Mouse (Mus musculus) heart, postnatal 25 days (tissue): ENCODE measurements around the gene Rbm19. TPM values are rescaled to one million over a fixed set of nuclear protein-coding genes. Genes with fewer than 3 reads are reported as not detected.

Experiments
- DNase-seq: peaks from one replicate; pipeline ENCODE4 v3.0.0; 2022; ENCODE audit warnings: low spot score
- intact Hi-C: fragments of 180-260 bp; cut with DNase I; formaldehyde crosslinking; loops from one replicate; pipeline ENCODE4 v1.15.1; 2025
- total RNA-seq, 2 experiments: library from RNA; stranded (reverse); gene quantifications; 2 replicates each; pipeline ENCODE4 v1.2.3; 2021

Rbm19 gene
- total RNA-seq, 2 experiments from 2014 or later, result 17.6 to 19.5 TPM

DNA sequence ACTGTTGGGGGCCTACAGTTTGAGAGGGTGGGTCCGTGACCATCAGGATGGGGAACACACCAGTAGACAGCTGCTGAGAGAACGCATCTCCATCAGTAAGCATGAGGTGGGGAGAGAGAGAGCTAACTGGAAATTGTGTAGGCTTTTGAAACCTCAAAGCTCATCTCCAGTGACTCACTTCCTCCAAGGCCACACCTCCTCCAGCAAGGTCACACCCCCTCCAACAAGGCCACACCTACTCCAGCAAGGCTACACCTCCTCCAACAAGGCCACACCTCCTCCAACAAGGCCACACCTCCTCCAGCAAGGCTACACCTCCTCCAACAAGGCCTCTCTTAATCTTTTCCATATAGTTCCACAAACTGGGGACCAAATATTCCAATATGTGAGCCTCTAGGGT lies 13.9 kb downstream of the Rbm19 start:
- intact Hi-C loops, result no loop called here

DNA sequence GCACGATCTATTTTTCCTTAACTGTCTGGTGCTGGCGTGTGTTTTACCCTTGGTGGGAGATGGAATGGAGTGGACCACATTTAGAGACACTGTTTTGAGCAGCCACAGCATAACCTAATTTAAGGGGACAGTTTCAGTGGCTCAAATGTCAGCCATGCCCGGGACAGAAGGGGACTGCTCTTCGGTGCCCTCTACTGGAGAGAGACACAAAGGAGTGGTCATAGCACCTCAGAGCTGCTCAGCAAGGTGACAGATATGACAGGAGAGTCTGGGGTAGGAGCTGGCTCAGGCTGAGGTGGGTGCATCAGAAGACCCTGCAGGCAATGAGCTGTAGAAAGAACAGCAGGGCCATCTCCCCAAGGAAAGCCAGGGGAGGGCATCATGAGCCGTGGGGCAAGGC lies 15.3 kb downstream of the Rbm19 start:
- intact Hi-C loops, result no loop called here
- DNase-seq, result no peak

More for the DNA sequence above, 13.9 kb downstream of the Rbm19 start:
- no peak for DNase-seq

DNA sequence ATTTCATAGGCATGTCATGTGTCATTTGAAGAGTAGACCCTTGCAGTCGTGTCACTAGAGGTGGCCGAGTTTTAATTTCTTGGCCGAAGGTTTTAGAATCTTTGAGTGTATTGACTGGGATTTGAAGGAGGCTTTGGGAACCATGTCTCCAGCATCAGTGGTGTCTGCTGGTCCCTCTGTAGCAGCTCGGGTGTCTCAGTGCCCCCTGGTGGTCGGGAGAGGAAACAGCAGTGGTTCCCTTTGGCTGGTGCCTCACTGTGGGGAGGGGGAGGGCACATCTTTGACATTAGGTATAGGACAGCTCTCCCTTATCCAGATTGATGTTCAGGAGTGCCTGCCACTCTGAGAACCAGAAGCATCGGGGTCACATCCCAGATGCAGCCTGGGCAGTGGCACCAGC lies 17.7 kb downstream of the Rbm19 start:
- no peak for DNase-seq
- intact Hi-C loops, result no loop called here

DNA sequence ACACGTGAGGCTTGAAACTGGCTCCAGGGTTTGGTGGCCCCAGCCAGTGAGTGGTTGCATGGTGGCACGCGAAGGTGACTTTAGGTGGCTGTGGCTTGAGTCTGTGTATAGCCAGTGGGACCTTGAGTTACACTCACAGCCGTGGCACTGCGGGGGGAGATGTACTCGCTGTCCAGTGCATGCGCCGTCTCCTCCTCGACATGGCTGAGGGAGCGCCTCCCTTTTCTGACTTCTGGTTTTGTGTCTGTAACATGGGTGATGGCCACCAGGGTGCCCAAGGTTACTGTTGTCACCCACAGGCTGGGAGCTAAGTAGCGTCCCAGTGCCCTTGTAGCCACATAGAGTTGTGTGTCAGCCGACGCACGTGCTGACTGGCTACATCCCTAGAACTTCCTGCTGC lies 19.1 kb downstream of the Rbm19 start:
- DNase-seq, result no peak
- intact Hi-C loops, result no loop called here

DNA sequence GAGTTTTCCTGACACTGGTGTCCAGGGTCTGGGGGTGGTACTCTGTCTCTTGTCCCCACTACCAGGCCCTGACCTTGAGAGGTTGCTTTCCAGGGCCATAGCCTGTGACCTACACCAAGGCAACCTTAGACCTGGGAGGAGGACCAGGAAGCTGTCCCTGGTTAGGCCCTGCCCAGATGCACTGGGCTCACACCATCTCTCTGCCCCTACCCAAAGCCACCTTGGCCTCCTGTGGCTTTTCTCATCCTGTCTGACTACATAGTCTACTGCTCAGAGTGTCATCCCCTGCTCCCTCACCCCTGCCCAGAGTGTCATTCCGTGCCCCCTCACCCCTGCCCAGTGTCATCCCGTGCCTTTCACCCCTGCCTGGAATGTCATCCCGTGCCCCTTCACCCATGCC lies 19.6 kb downstream of the Rbm19 start:
- no peak for DNase-seq
- intact Hi-C loops, result no loop called here

DNA sequence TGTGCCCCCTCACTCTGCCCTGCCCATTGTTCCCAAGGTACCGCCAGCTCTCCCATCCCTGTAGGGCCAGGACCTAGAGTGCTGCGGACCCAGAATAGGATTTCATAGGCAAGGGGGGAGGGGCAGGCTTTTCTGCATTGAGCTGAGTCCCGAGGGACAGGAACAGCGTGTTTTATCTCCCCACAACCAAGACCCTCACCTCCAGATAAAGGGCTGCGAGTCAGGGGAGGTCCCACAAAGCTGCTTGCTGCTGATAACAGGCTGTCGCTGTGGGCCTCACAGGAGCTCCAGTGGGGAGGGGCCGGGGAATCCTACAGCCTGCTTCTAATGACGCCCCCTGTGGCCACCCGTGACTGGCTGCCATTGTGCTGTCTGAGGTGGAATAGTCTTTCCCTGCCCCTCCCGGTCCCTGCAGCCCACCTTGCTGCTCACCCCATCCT lies 20.0 kb downstream of the Rbm19 start:
- no peak for DNase-seq
- intact Hi-C loops, result no loop called here

DNA sequence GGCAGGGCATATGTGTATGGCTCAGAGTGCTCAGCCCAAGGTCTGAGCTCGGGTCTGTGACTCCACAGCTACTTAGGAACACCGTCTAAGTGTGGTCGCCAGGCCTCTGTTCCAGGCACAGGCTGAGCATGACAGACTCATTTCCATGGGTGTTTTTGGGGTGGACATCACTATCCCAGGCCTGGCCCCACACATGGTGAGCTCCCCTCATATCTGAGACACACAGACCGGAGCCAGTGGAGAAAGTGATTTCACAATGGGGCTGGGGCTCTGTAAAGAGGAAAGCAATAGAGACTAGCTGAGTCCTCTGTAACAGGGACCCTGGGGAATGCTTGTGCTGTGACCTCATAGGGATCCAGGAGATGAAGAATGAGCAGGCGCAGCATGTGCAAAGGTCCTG lies 20.8 kb downstream of the Rbm19 start:
- no peak for DNase-seq
- intact Hi-C loops, result no loop called here

DNA sequence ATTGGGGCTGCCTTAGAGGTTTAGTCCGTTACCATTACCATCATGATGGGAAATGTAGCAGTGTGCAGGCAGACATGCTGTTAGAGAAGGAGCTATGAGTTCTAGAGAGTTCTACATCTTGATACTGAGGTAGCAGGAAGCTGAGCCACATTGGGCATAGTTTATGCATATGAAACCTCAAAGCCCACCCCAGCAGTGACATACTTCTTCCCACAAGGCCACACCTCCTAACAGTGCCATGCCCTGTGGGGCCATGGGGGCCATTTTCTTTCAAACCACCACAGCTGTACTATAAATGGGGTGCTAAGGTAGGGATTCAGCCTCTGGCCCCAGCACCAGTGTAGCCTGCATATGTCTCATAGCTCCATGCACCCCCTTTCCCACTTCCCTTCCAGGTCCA lies 21.6 kb downstream of the Rbm19 start:
- no peak for DNase-seq
- intact Hi-C loops, result no loop called here

DNA sequence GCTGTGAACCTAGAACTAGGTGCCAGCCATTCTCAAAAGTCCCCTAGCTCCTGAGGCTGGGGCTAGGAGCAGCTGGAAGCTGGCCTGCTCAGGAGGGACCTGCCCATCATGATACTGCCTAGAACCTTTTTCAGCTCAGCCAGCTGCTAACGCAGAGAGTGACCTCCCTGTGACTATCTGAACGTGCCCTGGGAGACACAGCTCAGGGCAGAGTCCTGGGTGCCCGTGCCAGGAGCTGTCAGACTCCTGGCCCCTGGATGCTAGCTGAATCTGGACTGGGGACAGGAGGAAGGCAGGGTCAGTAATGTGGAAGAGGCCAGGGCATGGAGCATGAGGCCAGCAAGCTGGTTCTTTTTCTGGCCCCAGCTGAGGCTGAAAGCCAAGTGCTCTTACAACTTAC lies 22.1 kb downstream of the Rbm19 start:
- intact Hi-C loops, result no loop called here
- peak; percentile 40 for DNase-seq

DNA sequence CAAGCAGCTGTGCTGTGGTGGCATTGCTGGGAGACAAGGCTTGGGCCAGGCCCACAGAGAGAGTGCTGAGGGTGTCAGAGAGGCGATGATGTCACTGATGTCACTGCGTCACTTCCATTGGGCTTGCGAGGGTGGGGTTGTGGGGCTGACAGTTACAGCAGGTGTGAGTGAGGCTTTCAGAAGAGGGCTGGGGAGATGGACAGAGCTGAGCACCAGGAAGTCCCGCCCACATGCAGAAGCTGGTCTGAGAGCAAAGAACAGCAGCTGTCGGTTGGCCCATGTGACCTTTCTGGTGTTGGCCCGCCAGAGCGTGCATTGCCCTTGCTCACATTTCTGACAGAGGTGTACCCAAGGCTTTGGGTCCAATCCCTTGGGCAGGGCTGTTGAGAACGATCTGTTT lies 23.0 kb downstream of the Rbm19 start:
- no peak for DNase-seq
- intact Hi-C loops, result no loop called here

DNA sequence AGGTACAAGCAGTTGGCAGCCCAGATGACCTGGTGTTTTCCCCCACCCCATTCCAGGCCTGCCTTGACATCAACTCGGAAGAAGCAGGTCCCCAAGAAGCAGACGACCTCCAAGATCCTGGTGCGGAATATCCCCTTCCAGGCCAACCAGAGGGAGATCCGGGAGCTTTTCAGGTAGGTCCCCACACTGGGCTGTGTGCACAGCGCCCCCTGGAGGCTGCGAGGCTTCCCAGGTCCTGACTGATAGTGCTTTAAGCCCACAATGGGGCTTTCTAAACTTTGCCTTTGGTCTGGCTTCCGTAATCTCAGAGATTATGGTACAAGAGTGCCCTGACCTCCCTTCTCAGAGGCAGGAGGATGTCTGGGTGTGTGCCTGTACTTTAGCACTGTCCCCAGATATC lies 27.7 kb downstream of the Rbm19 start:
- DNase-seq, result no peak
- intact Hi-C loops, result no loop called here

DNA sequence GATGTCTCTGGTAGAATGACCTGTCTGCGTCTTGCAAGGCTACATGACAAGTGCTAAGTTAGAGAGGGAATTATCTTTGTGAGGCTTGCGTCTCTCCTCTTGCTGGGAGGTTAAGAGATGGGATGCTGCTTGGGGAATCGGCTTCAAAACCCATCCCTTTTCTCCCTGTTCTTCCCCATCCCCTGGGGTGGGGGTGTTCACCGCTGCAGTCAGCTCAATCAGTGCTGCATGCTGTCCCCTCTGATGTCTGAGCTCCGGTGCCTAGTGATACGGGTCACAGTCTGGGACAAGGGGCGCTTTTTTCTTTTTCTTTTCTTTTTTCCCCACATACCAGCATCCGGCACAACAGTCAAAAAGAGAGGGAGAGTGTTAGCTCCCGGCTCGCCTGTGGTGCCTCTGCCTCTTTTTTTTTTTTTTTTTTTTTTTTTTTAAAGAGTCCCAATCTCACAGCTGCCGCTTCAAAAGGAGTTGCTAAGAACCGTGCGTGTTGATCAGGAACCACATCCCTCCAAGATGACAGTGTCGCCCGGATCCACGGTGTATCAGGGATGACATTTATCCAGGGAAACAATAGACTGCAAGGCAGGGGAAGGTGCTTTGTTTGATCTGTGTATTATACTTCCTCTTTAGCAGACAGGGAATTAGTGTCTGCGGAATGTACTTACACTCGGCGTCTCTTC lies 29.2 kb downstream of the Rbm19 start:
- no peak for DNase-seq
- intact Hi-C loops, result loop anchor here (1.0 to 2.0 kb wide), 2 partner anchors 65 to 295 kb away; no protein-coding TSS in a partner anchor

DNA sequence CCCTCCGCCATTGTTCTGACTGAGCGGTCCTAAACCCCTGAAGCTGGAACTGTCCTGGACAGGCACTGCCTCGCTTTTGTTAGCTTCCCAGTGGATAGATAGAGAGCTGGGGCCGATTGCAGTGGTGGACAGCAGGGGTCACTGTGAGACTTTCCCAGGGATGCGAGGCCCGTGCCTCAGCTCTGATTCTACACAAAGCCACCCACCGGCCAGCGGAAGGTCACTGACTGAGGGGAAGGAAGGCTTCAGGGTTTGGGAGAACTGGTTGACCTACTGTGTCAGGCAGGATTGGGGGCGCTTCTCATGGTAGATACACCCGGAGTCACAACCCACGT lies 29.8 kb downstream of the Rbm19 start:
- no peak for DNase-seq
- intact Hi-C loops, result loop anchor here (1.0 to 2.0 kb wide), 2 partner anchors 65 to 294 kb away; no protein-coding TSS in a partner anchor

DNA sequence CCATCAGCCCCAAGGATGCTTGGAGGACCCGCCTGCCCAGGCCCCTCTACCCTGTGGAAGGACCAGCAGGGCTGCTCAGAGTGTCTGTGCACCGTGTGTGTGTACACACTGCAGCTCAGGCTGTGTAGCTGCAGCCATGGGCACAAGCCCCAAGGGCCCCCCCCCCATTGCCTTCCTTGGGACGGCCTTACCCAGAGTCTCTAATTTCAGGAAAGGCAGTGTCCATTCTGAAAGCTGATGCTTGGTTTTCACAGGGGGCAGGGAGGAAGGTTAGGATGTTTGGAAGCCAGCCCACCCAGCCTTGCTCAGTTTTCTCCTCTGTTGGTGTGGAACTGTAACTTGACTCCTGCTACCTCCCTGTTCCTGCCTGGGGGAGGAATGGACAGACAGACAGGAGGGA lies 30.6 kb downstream of the Rbm19 start:
- DNase-seq, result no peak
- intact Hi-C loops, result loop anchor here (1.0 to 2.0 kb wide), 2 partner anchors 64 to 293 kb away; no protein-coding TSS in a partner anchor

DNA sequence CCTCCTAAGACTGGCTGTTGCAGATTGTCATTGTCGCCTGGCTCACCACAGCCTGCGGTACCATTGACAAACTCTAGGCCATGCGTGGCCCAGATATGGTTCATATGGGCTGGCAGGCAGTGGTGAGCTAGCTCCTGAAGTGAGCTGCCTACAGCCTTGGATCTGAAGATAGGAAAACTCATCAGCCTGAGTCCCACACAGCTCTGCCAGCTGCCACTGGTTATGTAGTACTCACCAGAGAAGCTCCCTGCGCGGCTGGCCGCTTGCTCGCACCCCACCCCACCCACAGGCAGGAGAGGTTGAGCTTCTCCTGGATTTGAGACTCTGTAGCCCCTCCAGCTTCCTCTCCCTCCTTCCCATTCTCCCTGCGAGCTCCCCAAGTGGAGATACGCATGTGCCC lies 32.0 kb downstream of the Rbm19 start:
- intact Hi-C loops, result no loop called here
- DNase-seq, result no peak

DNA sequence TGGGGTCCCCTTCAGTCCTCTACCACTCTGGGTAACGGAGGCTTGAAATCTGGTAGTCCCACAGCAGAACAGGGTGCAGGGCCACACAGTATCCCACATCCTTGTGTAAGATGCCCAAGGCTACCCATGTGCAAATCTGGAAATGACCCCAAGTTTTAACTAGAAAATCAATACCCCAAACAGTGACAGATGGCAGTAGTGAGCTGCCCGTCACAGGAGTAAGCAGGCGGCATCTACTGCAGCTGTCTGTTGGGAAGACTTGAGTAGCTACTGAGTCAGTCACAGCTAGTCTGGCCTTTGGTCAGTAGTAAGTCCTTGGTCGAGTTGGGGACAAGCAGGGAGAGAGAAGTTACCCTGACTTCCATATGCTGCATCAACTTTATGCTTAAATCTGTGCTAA lies 34.9 kb downstream of the Rbm19 start:
- no peak for DNase-seq
- intact Hi-C loops, result no loop called here

DNA sequence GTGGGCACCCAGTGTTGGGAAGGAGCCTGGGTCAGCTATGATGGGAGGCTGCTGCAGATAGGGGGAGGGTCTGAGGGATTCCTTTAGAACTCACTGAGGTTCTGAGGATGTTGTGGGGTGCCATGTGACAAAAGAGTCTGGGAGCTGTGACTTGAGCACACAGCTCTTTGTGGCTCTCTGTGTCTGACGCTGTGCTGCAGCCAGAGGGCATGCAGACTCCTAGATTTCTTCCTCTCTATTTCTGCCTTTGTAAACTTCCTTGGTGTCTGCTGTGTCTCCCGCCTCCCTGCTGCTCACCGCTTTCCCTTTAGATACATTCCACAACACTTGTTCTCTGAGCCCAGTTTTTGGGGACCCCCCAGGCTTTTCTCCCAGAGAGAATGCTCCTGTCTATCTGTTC lies 36.9 kb downstream of the Rbm19 start:
- intact Hi-C loops, result no loop called here
- no peak for DNase-seq

DNA sequence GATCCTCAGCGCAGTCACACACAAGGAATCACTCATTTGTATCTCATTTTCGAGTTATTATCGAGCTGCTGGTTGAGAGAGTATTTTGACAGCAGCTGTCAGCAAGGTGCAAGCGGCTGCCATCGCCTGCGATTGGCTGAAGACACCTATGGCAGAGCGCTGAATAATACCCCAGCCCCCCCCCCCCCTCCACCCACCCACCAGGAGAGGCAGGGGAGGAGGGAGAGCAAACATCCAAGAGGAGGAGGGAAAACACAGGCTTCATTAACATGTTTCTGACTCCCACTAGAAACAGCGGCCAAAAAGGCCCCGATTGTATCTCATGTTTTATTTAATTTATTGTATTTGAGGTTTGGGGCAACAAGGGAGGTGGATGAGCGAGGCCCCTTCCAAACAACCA lies 39.4 kb downstream of the Rbm19 start:
- DNase-seq, result no peak
- intact Hi-C loops, result no loop called here

DNA sequence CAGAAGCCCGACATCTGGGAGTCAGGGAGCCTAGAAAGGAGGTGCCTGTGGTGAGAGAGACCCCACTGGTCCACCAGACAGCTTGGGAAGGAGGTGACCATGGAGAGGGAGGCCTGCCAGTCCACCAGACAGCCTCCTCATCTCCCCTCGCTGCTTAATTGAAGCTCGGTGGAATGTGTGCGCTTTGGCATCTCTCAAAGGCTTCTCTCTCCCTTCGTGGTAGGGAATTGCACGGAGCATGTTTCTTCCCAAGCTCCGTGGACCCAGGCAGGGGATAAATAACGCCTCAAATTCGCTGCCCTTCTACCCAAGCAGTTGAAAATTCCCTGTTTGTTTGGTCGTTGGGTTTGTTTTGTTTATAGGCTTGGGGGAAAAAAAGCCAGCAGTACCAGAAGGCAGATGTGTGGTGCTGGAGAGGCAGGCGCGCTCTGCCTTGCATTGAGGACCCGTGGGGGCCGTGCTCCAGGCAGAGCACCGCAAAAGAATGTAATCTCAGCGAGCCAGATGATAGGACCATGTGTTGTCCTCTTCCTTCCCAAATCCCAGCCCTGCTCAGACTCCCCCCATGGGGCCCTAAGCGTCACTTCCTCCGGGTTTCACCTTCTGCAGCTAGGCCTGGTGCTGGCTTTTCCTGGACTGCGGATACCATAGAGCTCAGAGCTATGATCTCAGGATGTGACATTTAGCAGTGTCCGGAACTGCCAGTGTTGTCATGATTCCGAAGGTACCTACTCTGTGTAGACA lies 40.1 kb downstream of the Rbm19 start:
- intact Hi-C loops, result no loop called here

DNA sequence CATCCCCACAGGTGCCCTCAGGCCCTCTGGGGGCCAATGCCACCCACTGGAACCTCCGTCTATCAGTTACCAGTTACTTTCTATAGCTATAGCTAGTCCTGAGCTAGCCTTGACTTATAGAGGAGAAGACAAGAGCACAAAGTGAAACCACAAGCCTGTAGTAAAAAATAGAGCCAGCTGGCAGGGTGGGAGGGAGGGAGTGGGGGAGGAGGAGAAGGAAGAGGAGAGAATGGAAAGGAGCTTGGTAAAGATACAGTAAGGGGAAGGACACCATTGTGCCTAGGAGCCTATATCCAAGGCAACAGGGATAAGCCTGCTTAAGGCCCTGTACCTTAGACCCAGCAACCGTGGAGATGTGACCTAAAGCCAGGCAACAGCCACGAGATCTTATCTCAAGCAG lies 40.9 kb downstream of the Rbm19 start:
- no peak for DNase-seq
- intact Hi-C loops, result no loop called here

More for the DNA sequence above, 40.1 kb downstream of the Rbm19 start:
- peak; percentile 56 for DNase-seq

DNA sequence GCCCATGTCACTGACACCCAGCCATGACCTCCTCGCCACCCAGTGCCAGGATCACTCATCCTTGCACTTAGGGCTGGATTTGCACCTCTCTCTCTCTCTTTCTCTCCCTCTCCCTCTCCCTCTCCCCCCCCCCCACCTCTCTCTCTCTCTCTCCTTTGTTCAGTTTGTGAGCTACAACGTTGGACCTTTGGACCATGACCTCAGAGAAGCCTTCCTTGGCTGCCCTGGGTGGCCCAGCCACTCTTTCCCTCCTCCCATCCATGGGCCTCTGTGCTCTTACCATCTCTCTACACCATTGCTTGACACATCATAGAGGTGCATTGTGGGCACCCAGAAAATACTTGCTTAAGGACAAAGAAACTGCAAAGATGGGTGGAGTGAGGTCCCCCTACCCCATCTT lies 42.2 kb downstream of the Rbm19 start:
- intact Hi-C loops, result no loop called here

More for the DNA sequence above, 42.2 kb downstream of the Rbm19 start:
- no peak for DNase-seq
